Mouse (Mus musculus): ENCODE data around the gene Rarres1.

Gene Rarres1

GRCm38 (mm10) chr3:67449660-67450059, 65.7 kb downstream of the Rarres1 start:
- in situ Hi-C loops (cut with MboI; ENCODE audit: unreplicated experiment in 2 of 2): loop anchor here in 1 of 2 experiments (25.0 kb wide), 1 partner anchor 613 kb away; the partner anchor contains the start of gene Schip1

DNA sequence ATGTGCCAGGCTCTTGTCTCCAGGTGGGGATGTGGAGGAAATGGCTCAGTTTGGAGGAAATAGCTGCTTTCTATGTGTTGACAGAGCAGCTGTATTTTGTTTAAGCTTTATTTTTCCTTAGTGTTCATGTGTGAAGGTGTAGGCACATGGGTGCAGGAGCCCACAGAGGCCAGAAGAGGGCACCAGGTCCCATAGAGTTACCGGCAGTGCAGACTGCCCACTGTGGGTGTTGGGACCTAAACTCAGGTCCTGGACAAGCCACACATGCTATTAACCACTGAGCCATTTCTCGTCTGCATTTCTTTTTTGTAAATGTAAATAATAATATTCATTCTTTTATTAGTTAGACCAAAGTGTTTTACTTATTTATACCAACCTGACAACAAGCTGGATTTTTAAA, 68.2 kb downstream of the Rarres1 start:
- in situ Hi-C loops (cut with MboI; ENCODE audit: unreplicated experiment in 2 of 2): loop anchor here in 1 of 2 experiments (25.0 kb wide), 1 partner anchor 615 kb away; the partner anchor contains the start of gene Schip1

DNA sequence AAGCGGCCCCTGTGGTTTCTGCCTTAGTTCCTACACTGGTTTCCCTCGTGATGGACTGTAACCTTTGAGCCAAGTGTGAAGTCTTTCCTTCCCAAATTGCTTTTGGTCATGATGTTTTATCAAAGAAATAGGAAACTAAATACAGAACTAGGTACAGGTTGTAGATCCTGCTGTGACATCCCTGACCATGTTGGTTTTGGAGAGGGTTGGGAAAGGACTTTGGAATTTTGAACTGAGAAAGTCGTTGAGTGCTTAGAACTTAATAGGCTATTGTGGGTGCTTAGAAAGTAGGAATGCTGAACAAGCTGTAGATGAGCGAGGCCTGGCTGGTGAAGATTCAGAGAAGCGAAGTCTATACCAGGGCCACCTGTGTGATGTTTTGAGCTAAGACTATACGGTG, 81.3 kb downstream of the Rarres1 start:
- in situ Hi-C loops (cut with MboI; ENCODE audit: unreplicated experiment in 2 of 2): loop anchor here (5.0 to 25.0 kb wide), 4 partner anchors 89 to 1459 kb away; partner anchors contain the start of gene Schip1 (in 1 of the 2)

DNA sequence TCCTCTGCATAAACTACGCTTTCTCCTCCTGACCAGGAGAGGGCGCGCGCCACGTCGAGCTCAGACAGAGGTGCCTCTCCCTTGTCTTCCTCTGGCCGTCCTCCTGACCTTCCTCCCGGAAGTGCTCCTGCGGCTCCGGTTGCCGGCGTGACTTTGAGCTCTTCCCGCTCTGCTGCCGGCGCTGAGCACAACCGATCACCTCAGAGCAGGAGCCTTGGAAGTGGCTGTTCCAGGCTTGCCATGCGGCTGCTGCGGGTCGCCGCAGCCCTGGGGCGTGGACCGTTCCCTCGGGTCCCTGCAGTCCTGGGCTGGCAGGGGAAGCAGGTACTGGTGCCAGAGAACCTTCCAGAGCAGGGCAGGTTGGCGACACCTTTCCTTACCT, 85.3 kb downstream of the Rarres1 start, which contains the start of gene Gfm1:
Gene Gfm1 (plus strand): TSS at position 98 of the 382 bp plus-strand sequence.
- in situ Hi-C loops (cut with MboI; ENCODE audit: unreplicated experiment in 2 of 2): loop anchor here (5.0 to 25.0 kb wide), 5 partner anchors 78 to 1455 kb away; partner anchors contain the start of gene Schip1 (in 1 of the 2)

DNA sequence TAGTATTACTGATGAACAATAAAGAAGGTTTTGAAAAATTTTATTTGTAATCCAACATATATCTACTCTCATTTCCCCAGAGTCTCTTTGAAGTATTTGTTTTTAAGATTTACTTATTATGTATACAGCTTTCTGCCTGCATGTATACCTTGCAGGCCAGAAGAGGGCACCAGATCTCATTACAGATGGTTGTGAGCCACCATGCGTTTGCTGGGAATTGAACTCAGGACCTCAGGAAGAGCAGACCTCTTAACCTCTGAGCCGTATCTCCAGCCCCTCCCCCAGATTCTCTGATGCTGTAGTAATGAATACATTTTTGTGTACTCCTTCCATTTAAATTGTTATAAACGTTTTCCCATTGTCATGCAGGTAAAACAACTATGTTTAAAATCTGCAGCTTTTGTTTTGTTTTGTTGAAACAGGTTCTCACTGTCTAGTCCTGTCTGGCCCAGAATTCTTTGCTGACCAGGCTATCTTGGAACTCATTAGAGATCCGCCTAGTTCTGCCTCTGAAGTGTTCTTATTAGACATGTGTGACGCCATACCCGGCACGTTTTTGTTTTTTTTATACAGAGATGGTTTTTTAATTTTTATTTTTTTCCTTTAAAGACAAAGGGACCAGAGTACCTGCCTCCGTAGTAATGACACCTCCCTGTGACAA, 85.9 kb downstream of the Rarres1 start:
- in situ Hi-C loops (cut with MboI; ENCODE audit: unreplicated experiment in 2 of 2): loop anchor here (5.0 to 25.0 kb wide), 2 partner anchors 77 to 633 kb away; partner anchors contain the start of gene Schip1 (in 1 of the 2)

All from v-Abl transformed pro-B cells (cell line).